Mouse (Mus musculus) olfactory bulb, adult 2 months (tissue): Measurements from ENCODE around the gene Tas1r3.

Experiments
- CTCF ChIP-seq: fragments of 200-500 bp; IDR thresholded peaks from 2 replicates; pipeline ENCODE4 v1.5.1; 2012; ENCODE audit warnings: low read depth, mild to moderate bottlenecking, low read length, moderate library complexity; ENCODE audit not compliant: insufficient read depth
- POLR2A ChIP-seq: fragments of 200-500 bp; IDR thresholded peaks from 2 replicates; pipeline ENCODE4 v1.6.1; 2012; ENCODE audit warnings: mild to moderate bottlenecking, low read depth, low read length, moderate library complexity; ENCODE audit not compliant: insufficient read depth

GRCm38 (mm10) chr4:155907003-155907402 is 43.8 kb upstream of the Tas1r3 start:
- no peak for TF ChIP-seq POLR2A
- TF ChIP-seq CTCF: no peak
